Mouse (Mus musculus) brain, embryonic 14.5 days (tissue): ENCODE results near the gene Eno3.

Experiments
- CTCF ChIP-seq: fragments of 200-500 bp; IDR thresholded peaks from 2 replicates; pipeline ENCODE4 v1.5.1; 2012; ENCODE audit warnings: inconsistent platforms, mild to moderate bottlenecking, moderate library complexity, borderline replicate concordance; ENCODE audit not compliant: insufficient read depth, insufficient read length; ENCODE audit errors: extremely low read depth
- POLR2A ChIP-seq: fragments of 200-500 bp; IDR thresholded peaks from 2 replicates; pipeline ENCODE4 v1.6.1; 2012; ENCODE audit warnings: mild to moderate bottlenecking, inconsistent platforms, borderline replicate concordance; ENCODE audit not compliant: poor library complexity, insufficient read depth, insufficient read length, severe bottlenecking; ENCODE audit errors: extremely low read depth

GRCm38 (mm10) chr11:70654923-70655570 is 2.0 kb upstream of the Eno3 start:
- peak; percentile 79 for TF ChIP-seq POLR2A
- TF ChIP-seq CTCF = no peak
